Mouse (Mus musculus): ENCODE data around the gene Arih2. TPM values are rescaled to one million over a fixed set of nuclear protein-coding genes. Genes with fewer than 3 reads are reported as not detected.

Gene Arih2
- 138 and 143 TPM in 2 replicates for polyA plus RNA-seq (2012; rRNA removed)

- H3K36me3 ChIP-seq (ENCODE audit: control insufficient read depth, insufficient read depth, low read length): no peaks in the 10 kb centered on the region
- TF ChIP-seq POLR2A (IDR thresholded peaks at IDR 0.05; ENCODE audit: control insufficient read depth, low read depth, low read length) (peak; percentile 95), CTCF (IDR thresholded peaks at IDR 0.05; ENCODE audit: control insufficient read depth, insufficient read depth, insufficient replicate concordance, low read depth, low read length) (no peak)
- H3K4me3 ChIP-seq (ENCODE audit: control insufficient read depth, low read depth, low read length): peak within 1 kb of the TSS; percentile 98
These were observed at the start of gene Arih2 for GRCm38 (mm10) chr9:108648611-108649560. Gene Arih2 (minus strand): TSS chr9:108649386.

GRCm38 (mm10) chr9:108694533-108694932 lies 45.3 kb upstream of the Arih2 start:
- Histone ChIP-seq H3K27ac (ENCODE audit: control insufficient read depth, insufficient read depth, low read depth, low read length) (no peak overlapping the region), H3K4me1 (ENCODE audit: control insufficient read depth, insufficient read depth, low read length) (peaks cover 16% of the 10 kb centered on the region), H3K27me3 (ENCODE audit: control insufficient read depth, insufficient read depth, low read length) (no peaks in the 10 kb centered on the region), H3K4me3 (ENCODE audit: control insufficient read depth, low read depth, low read length) (no peak overlapping the region), H3K36me3 (ENCODE audit: control insufficient read depth, insufficient read depth, low read length) (no peaks in the 10 kb centered on the region)
- TF ChIP-seq CTCF (IDR thresholded peaks at IDR 0.05; ENCODE audit: control insufficient read depth, insufficient read depth, insufficient replicate concordance, low read depth, low read length) (no peak), POLR2A (IDR thresholded peaks at IDR 0.05; ENCODE audit: control insufficient read depth, low read depth, low read length) (no peak)

More at GRCm38 (mm10) chr9:108648611-108649560, at the start of gene Arih2:
- Histone ChIP-seq H3K27ac (ENCODE audit: control insufficient read depth, insufficient read depth, low read depth, low read length) (peak within 1 kb of the TSS; percentile 93), H3K27me3 (ENCODE audit: control insufficient read depth, insufficient read depth, low read length) (no peaks in the 10 kb centered on the region), H3K4me1 (ENCODE audit: control insufficient read depth, insufficient read depth, low read length) (peaks cover 10% of the 10 kb centered on the region)

DNA sequence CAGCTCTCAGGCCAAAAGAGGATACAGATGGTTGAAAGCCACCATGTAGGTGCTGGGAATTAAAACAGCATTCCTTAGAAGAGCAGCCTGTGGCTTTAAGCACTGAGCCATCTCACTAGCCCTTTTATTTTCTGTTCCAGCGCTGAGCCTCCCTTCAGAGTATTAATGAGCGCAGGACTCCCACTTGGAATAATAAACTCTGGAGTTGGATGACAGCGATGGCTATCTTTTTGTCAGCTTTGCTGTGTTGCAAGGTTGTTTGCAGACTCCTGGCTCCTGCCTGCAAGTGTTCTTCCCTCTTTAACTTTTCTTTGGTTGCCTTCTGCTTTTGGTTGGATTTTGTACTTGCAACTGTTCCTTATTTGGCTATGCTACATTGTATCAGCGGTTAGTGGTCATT lies 44.8 kb upstream of the Arih2 start:
- Histone ChIP-seq H3K27ac (ENCODE audit: control insufficient read depth, insufficient read depth, low read depth, low read length) (no peak overlapping the region), H3K27me3 (ENCODE audit: control insufficient read depth, insufficient read depth, low read length) (no peaks in the 10 kb centered on the region), H3K36me3 (ENCODE audit: control insufficient read depth, insufficient read depth, low read length) (no peaks in the 10 kb centered on the region), H3K4me3 (ENCODE audit: control insufficient read depth, low read depth, low read length) (peak overlapping the region; percentile 25; the same call in 1 of the 2 replicates), H3K4me1 (ENCODE audit: control insufficient read depth, insufficient read depth, low read length) (peaks cover 16% of the 10 kb centered on the region)
- TF ChIP-seq CTCF (IDR thresholded peaks at IDR 0.05; ENCODE audit: control insufficient read depth, insufficient read depth, insufficient replicate concordance, low read depth, low read length) (no peak), POLR2A (IDR thresholded peaks at IDR 0.05; ENCODE audit: control insufficient read depth, low read depth, low read length) (no peak)

GRCm38 (mm10) chr9:108692226-108693041 lies 43.2 kb upstream of the Arih2 start:
- Histone ChIP-seq H3K27ac (ENCODE audit: control insufficient read depth, insufficient read depth, low read depth, low read length) (peak overlapping the region; percentile 73), H3K4me3 (ENCODE audit: control insufficient read depth, low read depth, low read length) (peak overlapping the region; percentile 98), H3K36me3 (ENCODE audit: control insufficient read depth, insufficient read depth, low read length) (no peaks in the 10 kb centered on the region), H3K27me3 (ENCODE audit: control insufficient read depth, insufficient read depth, low read length) (no peaks in the 10 kb centered on the region), H3K4me1 (ENCODE audit: control insufficient read depth, insufficient read depth, low read length) (peaks cover 16% of the 10 kb centered on the region)
- TF ChIP-seq CTCF (IDR thresholded peaks at IDR 0.05; ENCODE audit: control insufficient read depth, insufficient read depth, insufficient replicate concordance, low read depth, low read length) (no peak), POLR2A (IDR thresholded peaks at IDR 0.05; ENCODE audit: control insufficient read depth, low read depth, low read length) (peak; percentile 5; the same call in 1 of the 2 replicates)

GRCm38 (mm10) chr9:108691846-108692225 lies 42.6 kb upstream of the Arih2 start:
- Histone ChIP-seq H3K27ac (ENCODE audit: control insufficient read depth, insufficient read depth, low read depth, low read length) (peak overlapping the region; percentile 44; the same call in 1 of the 2 replicates), H3K27me3 (ENCODE audit: control insufficient read depth, insufficient read depth, low read length) (no peaks in the 10 kb centered on the region), H3K36me3 (ENCODE audit: control insufficient read depth, insufficient read depth, low read length) (no peaks in the 10 kb centered on the region), H3K4me1 (ENCODE audit: control insufficient read depth, insufficient read depth, low read length) (peaks cover 16% of the 10 kb centered on the region), H3K4me3 (ENCODE audit: control insufficient read depth, low read depth, low read length) (peak overlapping the region; percentile 98)
- TF ChIP-seq CTCF (IDR thresholded peaks at IDR 0.05; ENCODE audit: control insufficient read depth, insufficient read depth, insufficient replicate concordance, low read depth, low read length) (no peak), POLR2A (IDR thresholded peaks at IDR 0.05; ENCODE audit: control insufficient read depth, low read depth, low read length) (peak; percentile 82)

DNA sequence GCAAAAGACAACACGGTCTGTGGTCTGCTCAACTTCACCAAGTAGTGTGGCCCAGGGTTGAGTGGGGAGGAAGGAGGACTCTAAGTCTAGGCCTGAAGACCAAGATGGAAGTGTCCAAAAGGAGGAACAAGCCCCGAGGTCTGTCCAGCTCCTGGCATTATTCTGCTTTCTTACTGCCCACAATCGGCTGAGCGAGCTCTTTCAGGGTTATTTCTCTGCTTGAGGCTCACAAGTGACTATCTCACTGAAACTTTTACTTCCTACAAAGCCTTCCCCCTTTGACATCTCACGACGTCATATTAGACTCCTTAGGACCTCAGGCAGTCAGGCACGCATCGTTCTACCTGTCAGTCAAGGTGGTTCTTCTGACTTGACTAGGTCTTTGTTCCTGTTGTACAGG lies 42.2 kb upstream of the Arih2 start:
- no peaks in the 10 kb centered on the region for H3K27me3 ChIP-seq (ENCODE audit: control insufficient read depth, insufficient read depth, low read length)
- peak overlapping the region; percentile 44; the same call in 1 of the 2 replicates for H3K27ac ChIP-seq (ENCODE audit: control insufficient read depth, insufficient read depth, low read depth, low read length)
- peak overlapping the region; percentile 98 for H3K4me3 ChIP-seq (ENCODE audit: control insufficient read depth, low read depth, low read length)
- peaks cover 16% of the 10 kb centered on the region for H3K4me1 ChIP-seq (ENCODE audit: control insufficient read depth, insufficient read depth, low read length)
- H3K36me3 ChIP-seq (ENCODE audit: control insufficient read depth, insufficient read depth, low read length): no peaks in the 10 kb centered on the region
- no peak for TF ChIP-seq POLR2A (IDR thresholded peaks at IDR 0.05; ENCODE audit: control insufficient read depth, low read depth, low read length)
- TF ChIP-seq CTCF (IDR thresholded peaks at IDR 0.05; ENCODE audit: control insufficient read depth, insufficient read depth, insufficient replicate concordance, low read depth, low read length): no peak

DNA sequence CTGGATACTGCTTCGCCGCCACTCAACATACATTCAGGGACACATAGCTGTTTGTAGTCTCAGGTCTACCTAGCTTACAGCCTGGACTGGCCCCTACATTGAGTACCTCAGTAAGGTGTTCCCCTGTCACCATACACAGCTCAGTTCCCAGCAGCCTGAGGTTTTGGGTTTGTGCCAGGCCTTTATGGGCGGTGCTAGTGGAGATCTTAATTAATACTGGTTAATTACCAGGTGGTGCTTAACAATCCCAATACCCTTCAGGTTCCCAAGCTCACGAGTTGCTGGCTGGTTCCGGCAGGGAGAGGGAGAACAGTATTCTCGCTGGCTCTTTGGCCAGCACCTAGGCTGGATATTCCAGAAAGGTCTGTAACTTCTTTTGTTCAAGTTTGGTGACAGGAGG lies 41.7 kb upstream of the Arih2 start:
- Histone ChIP-seq H3K4me1 (ENCODE audit: control insufficient read depth, insufficient read depth, low read length) (peaks cover 16% of the 10 kb centered on the region), H3K4me3 (ENCODE audit: control insufficient read depth, low read depth, low read length) (peak overlapping the region; percentile 98), H3K36me3 (ENCODE audit: control insufficient read depth, insufficient read depth, low read length) (no peaks in the 10 kb centered on the region), H3K27ac (ENCODE audit: control insufficient read depth, insufficient read depth, low read depth, low read length) (no peak overlapping the region), H3K27me3 (ENCODE audit: control insufficient read depth, insufficient read depth, low read length) (no peaks in the 10 kb centered on the region)
- TF ChIP-seq CTCF (IDR thresholded peaks at IDR 0.05; ENCODE audit: control insufficient read depth, insufficient read depth, insufficient replicate concordance, low read depth, low read length) (no peak), POLR2A (IDR thresholded peaks at IDR 0.05; ENCODE audit: control insufficient read depth, low read depth, low read length) (no peak)
